Mouse (Mus musculus) common myeloid progenitor, adult 5-6 weeks (primary cell): ENCODE measurements at regions not wholly inside any gene's neighbourhood (a gene's known extent, or its start where the extent isn't known, plus 50 kb on each side); places are given as distances from the start of the nearest gene placed in this dataset.

Experiments
- ATAC-seq: replicated peaks from 2 replicates; pipeline ENCODE4 v1.8.0; 2016; ENCODE audit warnings: low read depth, mild to moderate bottlenecking, moderate TSS enrichment, inconsistent platforms; ENCODE audit not compliant: poor library complexity, severe bottlenecking

- ATAC-seq, result no peak
Measured at GRCm38 (mm10) chr10:98029621-98030020, 303.1 kb upstream of the C030005K15Rik start.

GRCm38 (mm10) chr10:98032661-98033060 lies 306.1 kb upstream of the C030005K15Rik start:
- no peak for ATAC-seq

- no peak for ATAC-seq
Measured at GRCm38 (mm10) chr10:98041766-98042165, 315.2 kb upstream of the C030005K15Rik start.

DNA sequence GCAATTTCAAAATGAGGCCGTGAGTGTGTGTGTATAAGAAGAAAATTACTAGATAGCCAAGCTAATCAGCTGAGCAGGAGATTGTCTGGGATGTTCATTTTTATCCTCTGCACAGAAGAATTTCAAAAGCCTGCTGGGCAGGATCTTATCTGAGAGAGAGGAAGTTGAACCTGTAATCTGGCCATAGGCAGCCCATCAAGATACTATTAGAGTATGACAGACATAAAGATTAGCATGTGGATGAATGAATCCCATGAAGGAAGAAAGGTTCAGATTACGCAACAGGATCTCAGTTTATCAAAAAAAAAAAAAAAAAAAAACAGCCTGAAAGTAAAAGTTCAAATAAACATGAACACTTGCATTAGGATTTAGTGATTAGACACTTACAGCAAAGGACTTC lies 317.3 kb upstream of the C030005K15Rik start:
- no peak for ATAC-seq

DNA sequence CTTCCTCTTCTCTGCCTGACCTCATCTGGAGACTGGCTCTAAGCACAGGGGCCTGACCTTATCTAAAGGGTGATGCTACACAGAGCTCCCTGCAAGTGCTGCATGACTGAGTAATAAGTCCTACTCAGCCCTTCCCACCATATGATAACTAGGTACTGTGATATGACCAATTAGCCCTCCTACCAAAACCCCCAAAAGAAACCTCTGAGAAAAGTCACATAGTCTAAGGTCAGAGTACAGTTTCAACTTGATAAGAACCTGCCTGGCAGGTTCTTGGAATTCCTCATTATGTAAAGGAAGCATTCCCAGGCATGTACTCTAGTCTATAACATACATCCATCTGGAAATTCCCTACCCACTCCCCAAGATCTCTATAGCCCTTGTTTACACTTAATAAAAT lies 318.0 kb upstream of the C030005K15Rik start:
- no peak for ATAC-seq

DNA sequence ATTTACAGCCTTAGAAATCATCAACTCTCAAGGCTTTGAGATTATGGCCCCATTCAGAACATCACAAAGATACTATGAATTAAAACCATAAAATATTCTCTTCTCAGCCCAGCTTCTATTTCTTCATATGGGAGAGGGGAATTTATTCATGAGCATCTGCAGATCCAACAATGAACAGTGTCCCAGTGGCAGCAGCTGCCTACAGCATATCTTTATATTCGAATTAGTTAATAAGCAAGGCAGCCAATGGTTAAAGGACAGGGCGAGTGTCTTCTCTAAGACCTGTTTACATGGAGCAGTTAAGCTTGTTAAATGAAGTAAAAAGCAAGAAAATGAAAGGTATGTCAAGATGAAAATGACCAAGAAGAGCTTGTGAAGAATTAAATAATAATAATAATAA lies 346.9 kb upstream of the C030005K15Rik start:
- ATAC-seq, result no peak

DNA sequence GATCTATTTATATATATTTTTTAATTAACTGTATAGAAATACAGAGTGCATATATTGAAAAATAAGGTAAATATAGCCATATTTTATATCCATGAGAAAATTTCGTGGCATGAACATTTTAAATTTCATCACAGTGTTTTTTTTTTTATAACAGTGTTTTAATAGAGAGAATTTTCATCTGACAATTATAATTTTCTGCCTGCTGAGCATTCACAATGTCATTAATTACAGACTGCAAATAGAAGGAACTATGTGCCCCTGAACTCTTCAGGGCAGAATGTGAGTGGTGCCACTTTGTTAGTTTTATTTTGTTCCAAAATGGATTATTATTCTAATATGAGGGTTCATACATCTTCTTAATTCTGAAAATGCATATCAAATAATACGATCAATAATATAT lies 358.3 kb upstream of the C030005K15Rik start:
- no peak for ATAC-seq

GRCm38 (mm10) chr10:98116296-98116695 lies 389.7 kb upstream of the C030005K15Rik start:
- no peak for ATAC-seq

DNA sequence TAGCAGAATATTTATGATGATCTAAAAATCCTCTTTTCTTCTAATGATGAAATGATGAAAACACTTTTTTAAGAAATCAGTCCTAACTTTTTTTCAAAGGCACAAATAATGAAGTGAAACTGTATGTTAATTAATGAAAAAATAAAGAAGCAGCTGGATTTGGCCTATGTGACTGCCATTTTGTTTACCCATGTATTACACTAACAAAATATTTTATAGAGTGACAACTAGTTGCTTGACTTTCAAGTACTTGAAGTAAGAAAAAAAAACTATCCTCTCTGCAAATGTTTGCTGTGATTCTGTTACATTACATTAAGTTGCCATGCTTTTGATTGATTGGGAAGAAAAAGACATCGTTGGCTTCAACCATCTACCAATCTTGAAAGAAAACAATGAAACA lies 399.2 kb upstream of the C030005K15Rik start:
- ATAC-seq, result no peak

GRCm38 (mm10) chr10:98135026-98135425 lies 408.5 kb upstream of the C030005K15Rik start:
- no peak for ATAC-seq

GRCm38 (mm10) chr10:98145773-98146172 lies 419.2 kb upstream of the C030005K15Rik start:
- no peak for ATAC-seq

- no peak for ATAC-seq
Measured at GRCm38 (mm10) chr10:98146998-98147863, 420.7 kb upstream of the C030005K15Rik start.

- no peak for ATAC-seq
Measured at GRCm38 (mm10) chr10:98155982-98156381, 429.4 kb upstream of the C030005K15Rik start.

DNA sequence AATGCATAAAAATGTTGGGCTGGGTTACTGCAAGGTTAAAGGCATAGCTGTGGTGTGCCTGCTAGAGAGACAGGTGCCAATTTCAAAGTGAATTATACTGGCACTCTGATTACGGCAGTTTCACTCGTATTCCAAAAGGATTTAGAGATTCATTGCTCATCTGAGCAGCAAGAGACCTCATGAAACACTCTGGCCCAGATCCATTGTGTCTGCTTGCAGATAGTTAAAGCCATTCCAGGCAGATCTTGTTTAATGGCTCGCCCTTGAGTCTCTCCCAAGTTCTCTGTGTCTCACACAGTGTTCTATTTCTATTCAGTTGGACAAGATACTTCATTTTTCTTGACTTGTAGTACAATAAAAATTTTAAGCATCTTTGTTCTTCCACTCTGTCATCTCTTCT lies 459.1 kb upstream of the C030005K15Rik start:
- ATAC-seq, result no peak

- no peak for ATAC-seq
Measured at GRCm38 (mm10) chr10:98196852-98197251, 470.3 kb upstream of the C030005K15Rik start.

GRCm38 (mm10) chr10:98210246-98210645 lies 483.7 kb upstream of the C030005K15Rik start:
- ATAC-seq, result no peak

- no peak for ATAC-seq
Measured at GRCm38 (mm10) chr10:98212876-98213587, 486.5 kb upstream of the C030005K15Rik start.

GRCm38 (mm10) chr10:98231017-98231416 lies 504.5 kb upstream of the C030005K15Rik start:
- no peak for ATAC-seq

GRCm38 (mm10) chr10:98231705-98232235 lies 505.2 kb upstream of the C030005K15Rik start:
- no peak for ATAC-seq

DNA sequence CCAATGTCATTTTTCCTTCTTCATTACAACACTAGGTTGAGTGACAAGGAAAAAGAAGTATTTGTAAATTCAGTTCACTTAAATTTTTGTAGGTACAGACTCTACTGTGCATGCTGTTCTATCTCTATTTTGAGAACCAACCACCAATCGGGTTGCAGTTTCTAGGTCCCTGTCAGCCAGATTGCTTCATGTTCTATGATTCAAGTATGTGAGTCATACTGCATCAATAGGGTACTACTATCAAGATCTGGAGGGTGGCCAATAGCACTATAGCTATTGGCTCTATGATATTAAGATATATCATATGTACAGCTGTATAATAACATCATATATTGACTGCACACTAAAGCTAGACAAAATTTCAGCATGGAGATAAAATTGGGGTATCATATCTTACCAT lies 521.8 kb upstream of the C030005K15Rik start:
- ATAC-seq, result no peak
